Comparison of ENCODE assay signal across 13 mouse cellular contexts in genomic region chr17:66981649-66982048, GRCm38 (mm10).
"Had no signal": no experiment of that assay in that cellular context is flagged by ENCODE, and none has a peak within 500 bp of the region (broad histone marks: within the 10 kb centered on the region; RNA-seq: fewer than 3 reads in every experiment).

No protein-coding gene starts in this region.

- DNase-seq: kidney, postnatal 25 days; layer of hippocampus, adult 9-11 months; liver, embryonic 13.5 days; lung, adult 2 months; lung, postnatal 14 days; lung, postnatal 4 days; midbrain, embryonic 14.5 days; thymus, postnatal 25 days had no signal

- H3K27ac ChIP-seq: kidney, postnatal 0 days; layer of hippocampus, adult 2 months; left cerebral cortex, adult 2 months; liver, embryonic 13.5 days; stomach, embryonic 15.5 days had no signal

- H3K4me1 ChIP-seq: liver, embryonic 13.5 days; stomach, embryonic 15.5 days had no signal

- H3K9me3 ChIP-seq: liver, embryonic 13.5 days; stomach, embryonic 15.5 days had no signal

- H3K4me2 ChIP-seq: liver, embryonic 13.5 days; midbrain, embryonic 11.5 days; stomach, embryonic 15.5 days had no signal

- H3K9ac ChIP-seq: liver, embryonic 13.5 days; stomach, embryonic 15.5 days had no signal

- H3K4me3 ChIP-seq: layer of hippocampus, adult 2 months; left cerebral cortex, adult 2 months; liver, embryonic 13.5 days; stomach, embryonic 15.5 days had no signal

- H3K27me3 ChIP-seq: liver, embryonic 13.5 days; stomach, embryonic 15.5 days had no signal

- H3K36me3 ChIP-seq: liver, embryonic 13.5 days; stomach, embryonic 15.5 days had no signal
